Mouse (Mus musculus) macrophage (primary cell): ENCODE measurements around the gene Cd247. TPM values are rescaled to one million over a fixed set of nuclear protein-coding genes. Genes with fewer than 3 reads are reported as not detected.

ENCODE experiments used
- H3K27ac ChIP-seq: fragments of 350-480 bp; formaldehyde crosslinking; 2 replicates; pipeline ENCODE4 v1.9.0; 2021
- H3K36me3 ChIP-seq: fragments of 350-480 bp; formaldehyde crosslinking; 2 replicates; pipeline ENCODE4 v1.9.0; 2021; ENCODE audit errors: inconsistent target
- H3K4me3 ChIP-seq: fragments of 350-480 bp; formaldehyde crosslinking; 2 replicates; pipeline ENCODE4 v1.9.0; 2021; ENCODE audit errors: inconsistent target
- H3K79me2 ChIP-seq: fragments of 350-480 bp; formaldehyde crosslinking; 2 replicates; pipeline ENCODE4 v1.9.0; 2021; ENCODE audit errors: inconsistent target
- WGBS: methylation state at CpG from one replicate; pipeline ENCODE4 v1.1.7; 2026; ENCODE audit warnings: inconsistent platforms; ENCODE audit not compliant: missing documents; 5-methylcytosine and 5-hydroxymethylcytosine counted together
- polyA plus RNA-seq: library from polyadenylated mRNA; stranded (reverse); fragments of 250-400 nt; gene quantifications from 3 replicates; pipeline ENCODE4 v1.2.4, GENCODE M21; 2018; ENCODE audit warnings: inconsistent platforms

Cd247 gene
- polyA plus RNA-seq, 1 experiment from 2014 or later, result 0.13 TPM

GRCm38 (mm10) chr1:165789963-165790362 is 1.5 kb downstream of the Cd247 start:
- Histone ChIP-seq H3K27ac (no peak overlapping the region), H3K4me3 (no peak overlapping the region)
- WGBS, result 93% methylated on average over 6 of the region's 6 CpGs

GRCm38 (mm10) chr1:165790461-165791210 is 2.2 kb downstream of the Cd247 start:
- 97% methylated on average over 13 of the region's 17 CpGs for WGBS
- Histone ChIP-seq H3K36me3 (no peaks in the 10 kb centered on the region), H3K79me2 (no peaks in the 10 kb centered on the region), H3K27ac (no peak overlapping the region), H3K4me3 (no peak overlapping the region)

More at GRCm38 (mm10) chr1:165789963-165790362, 1.5 kb downstream of the Cd247 start:
- H3K79me2 ChIP-seq, result no peaks in the 10 kb centered on the region
- H3K36me3 ChIP-seq, result no peaks in the 10 kb centered on the region

- Histone ChIP-seq H3K36me3 (no peaks in the 10 kb centered on the region), H3K79me2 (no peaks in the 10 kb centered on the region), H3K4me3 (no peak overlapping the region), H3K27ac (no peak overlapping the region)
- WGBS, result 97% methylated on average over 9 of the region's 9 CpGs
These were observed 2.9 kb downstream of the Cd247 start for GRCm38 (mm10) chr1:165791411-165791810.

GRCm38 (mm10) chr1:165801709-165802310 is 13.3 kb downstream of the Cd247 start:
- 94% methylated on average over 11 of the region's 11 CpGs for WGBS
- Histone ChIP-seq H3K36me3 (no peaks in the 10 kb centered on the region), H3K4me3 (no peak overlapping the region), H3K79me2 (no peaks in the 10 kb centered on the region), H3K27ac (no peak overlapping the region)

GRCm38 (mm10) chr1:165803107-165803506 is 14.6 kb downstream of the Cd247 start:
- no peak overlapping the region for H3K27ac ChIP-seq

GRCm38 (mm10) chr1:165804133-165804532 is 15.7 kb downstream of the Cd247 start:
- no peaks in the 10 kb centered on the region for H3K36me3 ChIP-seq
- H3K79me2 ChIP-seq, result no peaks in the 10 kb centered on the region
- H3K4me3 ChIP-seq, result no peak overlapping the region
- no peak overlapping the region for H3K27ac ChIP-seq
- WGBS, result 86% methylated on average over 4 of the region's 4 CpGs

More at GRCm38 (mm10) chr1:165803107-165803506, 14.6 kb downstream of the Cd247 start:
- Histone ChIP-seq H3K36me3 (no peaks in the 10 kb centered on the region), H3K4me3 (no peak overlapping the region), H3K79me2 (no peaks in the 10 kb centered on the region)
- WGBS, result 95% methylated on average over 3 of the region's 5 CpGs

- Histone ChIP-seq H3K4me3 (no peak overlapping the region), H3K36me3 (no peaks in the 10 kb centered on the region), H3K27ac (no peak overlapping the region), H3K79me2 (no peaks in the 10 kb centered on the region)
- WGBS, result 82% methylated on average over 2 of the region's 2 CpGs
These were observed 22.2 kb downstream of the Cd247 start for GRCm38 (mm10) chr1:165810633-165811032.

- no peaks in the 10 kb centered on the region for H3K79me2 ChIP-seq
- WGBS, result 39% methylated on average over 4 of the region's 5 CpGs
- H3K36me3 ChIP-seq, result no peaks in the 10 kb centered on the region
- no peak overlapping the region for H3K4me3 ChIP-seq
- no peak overlapping the region for H3K27ac ChIP-seq
These were observed 22.7 kb downstream of the Cd247 start for GRCm38 (mm10) chr1:165811170-165811569.

- H3K4me3 ChIP-seq, result no peak overlapping the region
- H3K79me2 ChIP-seq, result no peaks in the 10 kb centered on the region
- H3K27ac ChIP-seq, result no peak overlapping the region
- 26% methylated on average over 3 of the region's 3 CpGs for WGBS
- no peaks in the 10 kb centered on the region for H3K36me3 ChIP-seq
These were observed 24.3 kb downstream of the Cd247 start for GRCm38 (mm10) chr1:165812775-165813174.

GRCm38 (mm10) chr1:165814116-165814515 is 25.6 kb downstream of the Cd247 start:
- H3K79me2 ChIP-seq, result no peaks in the 10 kb centered on the region
- WGBS, result 88% methylated on average over 7 of the region's 7 CpGs
- no peaks in the 10 kb centered on the region for H3K36me3 ChIP-seq
- H3K27ac ChIP-seq, result no peak overlapping the region
- no peak overlapping the region for H3K4me3 ChIP-seq

GRCm38 (mm10) chr1:165814521-165815278 is 26.2 kb downstream of the Cd247 start:
- H3K27ac ChIP-seq, result no peak overlapping the region
- no peak overlapping the region for H3K4me3 ChIP-seq
- no peaks in the 10 kb centered on the region for H3K36me3 ChIP-seq
- H3K79me2 ChIP-seq, result no peaks in the 10 kb centered on the region
- 54% methylated on average over 14 of the region's 14 CpGs for WGBS

- Histone ChIP-seq H3K4me3 (no peak overlapping the region), H3K79me2 (no peaks in the 10 kb centered on the region), H3K27ac (no peak overlapping the region), H3K36me3 (no peaks in the 10 kb centered on the region)
- WGBS, result 90% methylated on average over 9 of the region's 9 CpGs
These were observed 27.9 kb downstream of the Cd247 start for GRCm38 (mm10) chr1:165816391-165816790.

GRCm38 (mm10) chr1:165817264-165817663 is 28.8 kb downstream of the Cd247 start:
- WGBS, result 77% methylated on average over 9 of the region's 9 CpGs
- H3K27ac ChIP-seq, result no peak overlapping the region
- H3K4me3 ChIP-seq, result no peak overlapping the region
- no peaks in the 10 kb centered on the region for H3K79me2 ChIP-seq
- H3K36me3 ChIP-seq, result no peaks in the 10 kb centered on the region

- no peak overlapping the region for H3K27ac ChIP-seq
- no peak overlapping the region for H3K4me3 ChIP-seq
- 93% methylated on average over 8 of the region's 8 CpGs for WGBS
- no peaks in the 10 kb centered on the region for H3K79me2 ChIP-seq
- no peaks in the 10 kb centered on the region for H3K36me3 ChIP-seq
These were observed 29.8 kb downstream of the Cd247 start for GRCm38 (mm10) chr1:165818145-165818860.
